Mouse (Mus musculus): ENCODE measurements around the gene Gm10840. TPM values are rescaled to one million over a fixed set of nuclear protein-coding genes. Genes with fewer than 3 reads are reported as not detected.

Gm10840 gene
- total and polyA plus RNA-seq, 2 experiments from 2014 or later: not detected

GRCm38 (mm10) chr11:106129477-106129876, 31.2 kb upstream of the Gm10840 start:
- 95% methylated on average over 1 of the region's 1 CpGs for WGBS
- Histone ChIP-seq H3K4me2 (ENCODE audit: low read depth, low read length) (no peak overlapping the region), H3K9me3 (ENCODE audit: low read length) (no peaks in the 10 kb centered on the region), H3K36me3 (ENCODE audit: insufficient read depth, low read length) (peaks cover 21% of the 10 kb centered on the region; the same call in 1 of the 2 replicates), H3K27ac (no peak overlapping the region), H3K27me3 (ENCODE audit: insufficient read depth, low read length) (no peaks in the 10 kb centered on the region), H3K9ac (replicated peaks; ENCODE audit: low read length) (no peak overlapping the region), H3K4me3 (ENCODE audit: low read length) (no peak overlapping the region), H3K4me1 (ENCODE audit: insufficient read depth, low read length) (no peaks in the 10 kb centered on the region)
- TF ChIP-seq CTCF (IDR thresholded peaks at IDR 0.05; ENCODE audit: low read depth): no peak
- no peak for ATAC-seq
- DNase-seq (ENCODE audit: low spot score): no peak

GRCm38 (mm10) chr11:106132516-106132915, 28.1 kb upstream of the Gm10840 start:
- Histone ChIP-seq H3K9ac (replicated peaks; ENCODE audit: low read length) (no peak overlapping the region), H3K4me2 (ENCODE audit: low read depth, low read length) (no peak overlapping the region), H3K4me1 (ENCODE audit: insufficient read depth, low read length) (no peaks in the 10 kb centered on the region), H3K27me3 (ENCODE audit: insufficient read depth, low read length) (no peaks in the 10 kb centered on the region), H3K4me3 (ENCODE audit: low read length) (no peak overlapping the region), H3K36me3 (ENCODE audit: insufficient read depth, low read length) (peaks cover 17% of the 10 kb centered on the region; the same call in 1 of the 2 replicates), H3K9me3 (ENCODE audit: low read length) (no peaks in the 10 kb centered on the region), H3K27ac (no peak overlapping the region)
- no peak for TF ChIP-seq CTCF (IDR thresholded peaks at IDR 0.05; ENCODE audit: low read depth)
- WGBS: 94% methylated on average over 5 of the region's 5 CpGs
- DNase-seq (ENCODE audit: low spot score) (no peak), ATAC-seq (no peak)

GRCm38 (mm10) chr11:106134580-106135528, 25.8 kb upstream of the Gm10840 start:
- no peak for TF ChIP-seq CTCF (IDR thresholded peaks at IDR 0.05; ENCODE audit: low read depth)
- Histone ChIP-seq H3K4me2 (ENCODE audit: low read depth, low read length) (peak overlapping the region; percentile 16; the same call in 1 of the 2 replicates), H3K27ac (peak overlapping the region; percentile 73), H3K9ac (replicated peaks; ENCODE audit: low read length) (peak overlapping the region; percentile 25; the same call in 1 of the 2 replicates), H3K4me3 (ENCODE audit: low read length) (no peak overlapping the region), H3K9me3 (ENCODE audit: low read length) (no peaks in the 10 kb centered on the region), H3K36me3 (ENCODE audit: insufficient read depth, low read length) (0 out of 2 replicates have a peak, but pooled peaks cover 3% of the 10 kb centered on the region), H3K27me3 (ENCODE audit: insufficient read depth, low read length) (no peaks in the 10 kb centered on the region), H3K4me1 (ENCODE audit: insufficient read depth, low read length) (no peaks in the 10 kb centered on the region)
- WGBS: 33% methylated on average over 8 of the region's 8 CpGs
- DNase-seq (ENCODE audit: low spot score) (peak; percentile 56), ATAC-seq (no peak)

DNA sequence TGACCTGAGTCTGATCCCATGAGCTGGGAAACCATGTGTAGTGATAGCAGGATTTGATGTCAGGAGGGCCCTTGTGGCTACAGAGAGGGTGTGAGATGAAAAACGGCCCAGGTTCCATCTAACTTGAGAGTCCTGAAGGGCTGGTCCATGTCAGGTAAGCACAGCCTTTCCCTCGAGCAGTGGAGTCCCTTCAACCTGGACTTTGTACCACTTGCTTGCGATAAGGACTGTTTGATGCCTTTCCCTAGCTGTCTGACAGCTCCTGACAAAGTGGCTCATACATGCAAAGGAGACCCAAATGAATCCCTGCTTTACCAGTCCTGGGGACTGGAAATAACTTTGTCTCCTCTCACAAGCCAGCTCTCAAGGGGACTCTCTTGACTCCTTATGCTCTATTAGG, 9.4 kb upstream of the Gm10840 start:
- 99% methylated on average over 3 of the region's 3 CpGs for WGBS

GRCm38 (mm10) chr11:106152132-106152531, 8.5 kb upstream of the Gm10840 start:
- Histone ChIP-seq H3K4me1 (ENCODE audit: insufficient read depth, low read length) (no peaks in the 10 kb centered on the region), H3K4me2 (ENCODE audit: low read depth, low read length) (no peak overlapping the region), H3K27ac (no peak overlapping the region), H3K9me3 (ENCODE audit: low read length) (no peaks in the 10 kb centered on the region), H3K4me3 (ENCODE audit: low read length) (no peak overlapping the region), H3K9ac (replicated peaks; ENCODE audit: low read length) (no peak overlapping the region), H3K36me3 (ENCODE audit: insufficient read depth, low read length) (peaks cover 56% of the 10 kb centered on the region), H3K27me3 (ENCODE audit: insufficient read depth, low read length) (no peaks in the 10 kb centered on the region)
- peak; percentile 12; the same call in 1 of the 2 replicates for TF ChIP-seq CTCF (IDR thresholded peaks at IDR 0.05; ENCODE audit: low read depth)
- WGBS: 72% methylated on average over 8 of the region's 8 CpGs
- DNase-seq (ENCODE audit: low spot score) (no peak), ATAC-seq (no peak)

More for the DNA sequence above, 9.4 kb upstream of the Gm10840 start:
- Histone ChIP-seq H3K9ac (replicated peaks; ENCODE audit: low read length) (no peak overlapping the region), H3K4me2 (ENCODE audit: low read depth, low read length) (no peak overlapping the region), H3K36me3 (ENCODE audit: insufficient read depth, low read length) (peaks cover 54% of the 10 kb centered on the region), H3K27ac (no peak overlapping the region), H3K27me3 (ENCODE audit: insufficient read depth, low read length) (no peaks in the 10 kb centered on the region), H3K4me1 (ENCODE audit: insufficient read depth, low read length) (no peaks in the 10 kb centered on the region), H3K4me3 (ENCODE audit: low read length) (no peak overlapping the region), H3K9me3 (ENCODE audit: low read length) (no peaks in the 10 kb centered on the region)
- DNase-seq (ENCODE audit: low spot score) (no peak), ATAC-seq (no peak)
- no peak for TF ChIP-seq CTCF (IDR thresholded peaks at IDR 0.05; ENCODE audit: low read depth)

GRCm38 (mm10) chr11:106154091-106154490, 6.6 kb upstream of the Gm10840 start:
- no peaks in the 10 kb centered on the region for H3K9me3 ChIP-seq (ENCODE audit: low read length)
- ATAC-seq (peak; percentile 27), DNase-seq (ENCODE audit: low spot score) (peak; percentile 34)
- no peak overlapping the region for H3K4me2 ChIP-seq (ENCODE audit: low read depth, low read length)
- H3K4me3 ChIP-seq (ENCODE audit: low read length): no peak overlapping the region
- peaks cover 54% of the 10 kb centered on the region for H3K36me3 ChIP-seq (ENCODE audit: insufficient read depth, low read length)
- H3K27ac ChIP-seq: peak overlapping the region; percentile 32
- no peak overlapping the region for H3K9ac ChIP-seq (replicated peaks; ENCODE audit: low read length)
- 51% methylated on average over 5 of the region's 5 CpGs for WGBS
- H3K27me3 ChIP-seq (ENCODE audit: insufficient read depth, low read length): no peaks in the 10 kb centered on the region
- 0 out of 2 replicates have a peak, but pooled peaks have one; percentile 3 for TF ChIP-seq CTCF (IDR thresholded peaks at IDR 0.05; ENCODE audit: low read depth)
- no peaks in the 10 kb centered on the region for H3K4me1 ChIP-seq (ENCODE audit: insufficient read depth, low read length)

All from hindbrain, postnatal 0 days (tissue).